Mouse (Mus musculus): ENCODE data around the gene Urb1.
A peak's percentile ranks its signal among the peaks of the same experiment; 100 is the strongest.

The Urb1 gene

GRCm38 (mm10) chr16:90760515-90760914 lies 49.7 kb downstream of the Urb1 start:
- no peak for DNase-seq

GRCm38 (mm10) chr16:90759335-90759734 lies 50.9 kb downstream of the Urb1 start:
- no peak for DNase-seq

DNA sequence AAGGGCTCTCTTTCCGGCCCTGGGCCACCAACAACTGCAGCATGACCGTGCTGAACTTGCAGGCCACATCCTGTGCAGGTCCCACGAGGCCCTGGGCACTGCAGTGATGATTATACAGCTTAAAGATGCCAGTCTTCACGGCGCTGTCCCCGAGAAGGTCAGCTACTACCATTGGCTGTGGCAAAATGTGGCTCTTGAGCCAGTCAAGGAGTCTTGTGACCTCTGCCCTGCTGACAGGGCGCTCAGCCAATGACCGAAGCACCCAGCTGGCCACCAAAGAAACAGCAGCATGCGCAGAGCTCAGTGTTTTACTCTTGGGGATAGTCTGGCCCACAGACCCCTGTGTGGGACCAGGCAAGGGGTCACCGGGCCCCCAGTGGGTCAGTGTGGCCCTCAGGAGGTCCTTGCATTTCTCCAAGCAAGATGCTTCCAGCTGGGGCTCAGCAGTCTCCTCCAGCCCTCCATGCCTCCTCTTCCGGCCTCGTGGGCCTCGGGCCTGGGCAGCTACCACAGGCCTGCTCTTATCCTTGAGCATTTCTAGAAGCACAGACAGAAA lies 56.7 kb downstream of the Urb1 start:
- DNase-seq = no peak

DNA sequence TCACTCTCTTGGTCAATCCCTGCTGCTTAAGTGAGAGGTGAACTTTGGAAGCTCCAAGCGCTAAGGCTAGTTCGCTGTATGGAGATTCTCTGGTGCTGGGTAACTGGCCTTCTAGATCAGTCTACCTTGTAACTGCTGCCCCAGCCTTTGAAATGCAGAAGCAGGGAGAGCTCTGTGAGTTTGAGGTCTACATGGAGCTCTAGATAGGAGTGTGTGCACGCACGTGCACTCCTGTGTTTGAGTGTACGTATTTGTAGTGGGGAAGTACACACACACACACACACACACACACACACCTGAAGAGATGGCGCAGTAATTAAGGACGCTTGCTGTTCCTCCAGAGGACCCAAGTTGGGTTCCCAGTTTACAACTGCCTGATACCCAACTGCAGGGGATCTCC lies 62.0 kb downstream of the Urb1 start:
- no peak for DNase-seq

DNA sequence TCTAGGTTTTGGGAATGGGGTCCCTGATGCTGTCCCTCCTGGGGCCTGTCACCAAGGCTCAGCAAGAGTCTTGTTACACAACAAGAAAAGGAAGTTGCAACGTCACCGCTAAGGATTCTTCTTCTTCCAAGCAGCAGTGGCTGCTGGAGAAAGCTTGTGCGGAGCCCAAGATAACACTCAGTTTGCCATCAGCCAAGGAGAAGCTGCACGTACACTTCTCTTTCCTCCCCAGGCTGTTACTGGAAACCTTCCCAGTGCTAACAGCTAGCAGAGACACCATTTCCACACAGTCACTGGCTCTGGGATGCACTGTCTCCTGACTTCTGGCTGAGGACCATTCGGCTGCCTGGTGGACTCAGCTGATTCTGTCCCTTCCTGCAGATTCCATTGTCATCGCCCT lies 63.1 kb downstream of the Urb1 start:
- peak; percentile 4 for DNase-seq

DNA sequence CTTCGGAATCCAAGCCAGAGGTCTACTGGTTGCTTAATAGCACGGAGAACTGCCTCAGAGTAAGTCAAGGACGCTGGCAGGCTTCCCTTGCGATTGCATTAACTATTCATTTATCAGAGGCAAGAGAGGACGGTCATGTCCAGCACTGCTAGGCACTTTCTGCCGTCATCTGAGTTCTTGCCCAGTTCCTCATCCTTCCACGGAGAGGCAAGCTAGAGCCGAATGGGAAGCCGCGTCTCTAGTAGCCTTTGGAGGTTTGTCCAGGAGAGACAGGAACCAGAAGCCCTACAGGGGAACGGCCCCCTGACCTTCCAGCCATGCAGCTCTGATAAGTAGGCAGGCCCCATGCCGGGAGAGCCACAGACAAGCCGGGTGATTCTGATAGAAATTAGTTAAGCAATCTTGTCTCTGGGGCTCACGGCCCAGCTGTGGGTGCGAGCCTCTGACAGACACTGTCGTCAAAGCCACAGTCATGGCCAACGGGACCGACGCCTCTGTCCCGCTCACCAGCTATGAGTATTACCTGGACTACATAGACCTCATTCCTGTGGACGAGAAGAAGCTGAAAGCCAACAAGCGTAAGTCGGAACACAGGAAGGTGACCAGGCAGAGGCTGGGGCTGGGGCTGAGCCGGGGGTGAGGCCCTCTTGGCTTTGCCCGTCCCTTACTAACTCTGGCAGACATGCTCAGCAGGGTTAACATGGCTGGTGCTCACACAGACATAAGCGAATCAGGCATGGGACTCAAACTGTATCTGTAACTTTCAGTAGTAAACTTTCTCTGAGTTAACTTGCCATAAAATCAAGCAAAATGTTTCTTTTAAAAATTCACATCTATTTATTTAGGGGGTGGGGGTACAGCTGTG lies 71.9 kb downstream of the Urb1 start, which contains the start of gene Mrap:
Gene Mrap, plus strand, starts transcription at position 116 of the 865 bp plus-strand sequence.
- DNase-seq = peak; percentile 54

GRCm38 (mm10) chr16:90736672-90737270 lies 73.4 kb downstream of the Urb1 start:
- DNase-seq = no peak

DNA sequence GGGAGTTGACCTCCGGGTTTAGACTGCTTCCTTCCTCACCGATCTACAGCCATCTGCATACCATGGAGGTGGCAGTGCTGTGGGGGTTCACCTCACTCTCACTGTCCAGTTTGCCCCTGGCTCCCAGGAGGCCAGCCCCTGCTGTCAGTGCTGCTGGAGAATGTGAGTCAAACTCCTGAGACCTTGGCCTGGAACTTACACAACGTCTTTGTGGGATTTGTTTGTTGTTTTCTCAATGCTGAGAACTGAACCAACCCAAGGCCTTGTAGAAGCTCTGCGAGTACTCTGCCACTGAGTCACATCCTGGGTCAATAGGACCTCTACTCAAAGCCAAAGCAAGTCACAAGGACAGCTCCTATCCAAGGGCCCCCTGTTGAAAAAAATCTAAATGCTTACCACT lies 74.6 kb downstream of the Urb1 start:
- DNase-seq = no peak

DNA sequence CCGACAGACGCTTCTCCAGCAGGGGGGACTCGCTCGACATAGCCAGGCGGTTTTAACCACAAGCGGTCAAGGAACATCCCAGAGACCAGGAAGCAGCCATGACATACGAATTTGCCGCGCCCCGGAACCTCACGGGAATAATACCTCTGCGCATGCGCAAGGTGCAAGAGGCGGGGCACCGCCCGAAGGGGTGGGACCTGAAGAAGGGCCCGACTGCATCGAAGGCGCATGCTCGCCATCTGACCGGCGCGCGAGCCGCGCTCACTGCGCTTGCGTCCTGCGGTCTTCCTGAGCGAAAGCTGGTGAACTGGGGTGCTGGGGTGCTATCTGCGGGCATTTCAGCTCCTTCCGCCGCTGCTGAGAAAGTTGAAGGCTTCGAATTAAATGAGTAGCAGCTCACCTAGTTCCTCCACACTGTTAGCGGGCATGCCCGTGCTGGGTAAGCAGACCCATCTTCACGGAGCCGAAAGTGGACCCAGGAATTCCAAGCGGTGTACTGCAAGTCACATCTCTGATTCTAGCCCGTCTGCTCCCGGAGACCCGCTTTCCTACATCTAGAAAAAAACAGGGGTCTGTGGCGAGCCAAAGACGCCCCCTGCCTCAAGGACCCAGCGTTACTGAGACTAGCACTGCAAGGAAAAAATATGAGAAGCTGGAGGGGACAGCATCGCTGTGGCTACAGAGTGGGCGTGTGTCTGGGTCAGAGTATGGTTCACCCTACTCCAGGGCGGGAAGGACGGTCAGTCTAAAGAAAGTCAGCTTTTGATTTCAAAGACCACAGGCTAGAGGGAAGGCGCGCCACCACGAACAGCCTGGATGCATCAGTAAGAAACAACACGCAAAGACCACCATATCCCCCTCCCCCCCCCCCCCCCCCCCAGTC lies 82.7 kb downstream of the Urb1 start, which contains the start of gene Mis18a:
Gene Mis18a, minus strand, starts transcription at position 172 of the 883 bp plus-strand sequence.
- peak; percentile 96 for DNase-seq

GRCm38 (mm10) chr16:90726600-90727227 lies 83.5 kb downstream of the Urb1 start:
- DNase-seq = no peak

- no peak for DNase-seq
These were observed 86.2 kb downstream of the Urb1 start for GRCm38 (mm10) chr16:90724051-90724450.

DNA sequence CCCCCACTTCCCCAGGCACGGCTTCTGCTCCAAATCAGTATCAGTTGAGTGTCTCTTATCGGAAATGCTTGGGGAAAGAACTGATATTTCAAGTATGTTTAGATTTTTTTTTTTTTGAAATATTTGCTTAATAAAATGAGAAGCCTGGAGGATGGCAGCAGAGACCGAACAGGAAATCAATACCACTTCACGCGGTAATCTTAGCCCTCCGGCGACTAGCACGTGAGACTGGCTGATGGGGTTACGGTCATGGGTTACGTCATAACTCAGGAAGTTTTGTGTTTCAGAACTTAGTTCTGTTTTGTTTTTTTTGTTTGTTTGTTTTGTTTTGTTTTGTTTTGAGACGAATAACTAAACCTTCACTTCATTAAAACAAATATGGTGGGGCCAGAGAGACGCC lies 99.9 kb downstream of the Urb1 start:
- no peak for DNase-seq

GRCm38 (mm10) chr16:90709711-90710289 lies 100.4 kb downstream of the Urb1 start:
- DNase-seq = peak; percentile 51

DNA sequence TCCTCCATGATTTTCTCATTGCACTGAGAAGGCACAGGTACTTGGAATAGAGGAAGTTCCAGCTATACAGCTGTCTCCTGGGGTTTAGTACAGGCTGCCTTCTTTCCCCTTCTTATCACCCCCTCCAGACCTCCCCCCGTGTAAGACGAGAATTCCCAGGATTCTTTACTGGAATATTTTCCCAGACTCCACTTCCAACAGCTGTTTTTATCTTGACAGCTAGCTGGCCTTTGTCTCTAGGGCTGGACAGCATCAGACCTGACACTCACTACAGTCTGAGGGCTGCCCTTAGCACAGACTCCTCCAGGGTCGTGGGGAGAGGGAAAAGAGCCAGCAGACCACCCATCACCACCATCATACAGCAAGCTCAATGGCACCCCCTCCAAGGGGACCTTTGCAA lies 103.9 kb downstream of the Urb1 start:
- no peak for DNase-seq

DNA sequence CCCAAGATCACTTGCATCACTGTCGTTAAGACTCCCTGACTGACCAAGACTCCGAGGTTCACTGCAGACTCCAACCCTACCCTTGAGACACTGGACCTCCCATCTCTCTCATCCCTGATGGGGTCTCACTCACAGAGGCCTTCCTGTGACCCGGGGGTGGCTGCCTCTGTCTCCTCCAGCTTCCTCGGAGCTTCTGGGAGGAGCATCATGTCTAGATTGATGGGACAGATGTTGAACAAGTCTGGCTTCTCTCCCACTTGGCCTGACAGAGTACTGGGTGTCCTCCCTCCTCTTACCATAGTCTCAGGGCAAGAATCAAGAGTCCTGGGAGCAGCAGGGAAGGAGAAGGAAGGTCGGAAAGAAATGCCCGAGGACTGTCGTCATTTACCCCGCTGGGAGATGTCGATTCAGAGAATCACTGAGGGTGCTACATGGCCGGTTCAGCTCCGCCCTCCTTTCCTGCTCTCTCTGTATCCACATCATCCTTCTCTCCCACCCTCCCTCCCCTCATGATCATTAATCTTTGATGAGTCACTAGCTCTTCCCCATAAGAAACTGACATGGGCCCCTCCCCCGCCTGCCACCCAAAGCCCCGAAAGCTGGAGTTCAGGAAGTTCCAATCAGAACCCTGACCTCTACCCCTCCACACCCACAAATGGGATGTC lies 105.9 kb downstream of the Urb1 start:
- DNase-seq = peak; percentile 30

- DNase-seq = no peak
These were observed 106.6 kb downstream of the Urb1 start for GRCm38 (mm10) chr16:90703646-90704045.

DNA sequence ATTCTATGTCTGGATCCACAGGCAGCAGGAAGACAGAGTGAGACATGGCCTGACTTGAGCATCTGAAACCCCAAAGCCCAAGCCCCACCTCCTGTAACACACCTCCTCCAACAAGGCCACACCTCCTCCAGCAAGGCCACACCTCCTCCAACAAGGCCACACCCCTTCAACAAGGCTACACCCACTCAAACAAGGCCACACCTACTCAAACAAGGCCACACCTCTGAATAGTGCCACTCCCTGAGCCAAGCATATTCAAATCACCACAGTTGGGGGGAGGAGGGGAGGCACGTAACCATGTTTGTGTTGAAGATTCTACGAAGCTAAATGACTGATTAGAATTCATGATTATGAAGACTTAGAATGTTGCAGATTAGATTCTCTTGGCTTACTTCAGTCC lies 108.7 kb downstream of the Urb1 start:
- no peak for DNase-seq
